Mouse (Mus musculus) MEL (cell line): Measurements from ENCODE around the gene Gm4922.

Source experiments
- CTCF ChIP-seq, 3 experiments: IDR thresholded peaks in 2 of 3; conservative IDR thresholded peaks in 1 of 3; 2 replicates each; pipeline ENCODE4 v1.5.1; 2011 to 2012; ENCODE audit warnings: low read length in 3 of 3, low read depth in 2 of 3, mild to moderate bottlenecking in 2 of 3, improper control_type of control experiment in 1 of 3, inconsistent platforms in 1 of 3, mixed read lengths in 1 of 3, moderate library complexity in 1 of 3; ENCODE audit not compliant: control insufficient read depth in 1 of 3, insufficient read depth in 1 of 3, poor library complexity in 1 of 3, severe bottlenecking in 1 of 3
- MEF2A ChIP-seq: IDR thresholded peaks from 2 replicates; pipeline ENCODE4 v1.6.1; 2014; ENCODE audit warnings: low read depth, mild to moderate bottlenecking, inconsistent platforms, low read length, improper control_type of control experiment; ENCODE audit not compliant: poor library complexity, insufficient replicate concordance, severe bottlenecking; ENCODE audit errors: extremely low read depth
- MYB ChIP-seq: IDR thresholded peaks from 2 replicates; pipeline ENCODE4 v1.6.1; 2011; ENCODE audit warnings: mild to moderate bottlenecking, low read depth, low read length, improper control_type of control experiment
- NRF1 ChIP-seq: IDR thresholded peaks from 2 replicates; pipeline ENCODE4 v1.6.1; 2014; ENCODE audit warnings: low read depth, mild to moderate bottlenecking, inconsistent platforms, low read length, improper control_type of control experiment, moderate library complexity; ENCODE audit not compliant: poor library complexity, insufficient read depth, severe bottlenecking
- POLR2A ChIP-seq, 2 experiments: IDR thresholded peaks; 2 replicates each; pipeline ENCODE4 v1.6.1; 2011 to 2012; ENCODE audit warnings: low read length in 2 of 2, mild to moderate bottlenecking in 2 of 2, control low read depth in 1 of 2, improper control_type of control experiment in 1 of 2, low read depth in 1 of 2, moderate library complexity in 1 of 2; ENCODE audit not compliant: control insufficient read depth in 1 of 2, insufficient read depth in 1 of 2, poor library complexity in 1 of 2
- RAD21 ChIP-seq: IDR thresholded peaks from 2 replicates; pipeline ENCODE4 v1.6.1; 2011; ENCODE audit warnings: mild to moderate bottlenecking, low read depth, low read length, improper control_type of control experiment
- SMC3 ChIP-seq: IDR thresholded peaks from 2 replicates; pipeline ENCODE4 v1.6.1; 2011; ENCODE audit warnings: low read depth, low read length, improper control_type of control experiment
- TCF12 ChIP-seq: IDR thresholded peaks from 2 replicates; pipeline ENCODE4 v1.6.1; 2014; ENCODE audit warnings: low read depth, mild to moderate bottlenecking, inconsistent platforms, low read length, improper control_type of control experiment, moderate library complexity
- ZNF384 ChIP-seq: IDR thresholded peaks from 2 replicates; pipeline ENCODE4 v1.6.1; 2012; ENCODE audit warnings: low read depth, mild to moderate bottlenecking, inconsistent platforms, low read length, improper control_type of control experiment

DNA sequence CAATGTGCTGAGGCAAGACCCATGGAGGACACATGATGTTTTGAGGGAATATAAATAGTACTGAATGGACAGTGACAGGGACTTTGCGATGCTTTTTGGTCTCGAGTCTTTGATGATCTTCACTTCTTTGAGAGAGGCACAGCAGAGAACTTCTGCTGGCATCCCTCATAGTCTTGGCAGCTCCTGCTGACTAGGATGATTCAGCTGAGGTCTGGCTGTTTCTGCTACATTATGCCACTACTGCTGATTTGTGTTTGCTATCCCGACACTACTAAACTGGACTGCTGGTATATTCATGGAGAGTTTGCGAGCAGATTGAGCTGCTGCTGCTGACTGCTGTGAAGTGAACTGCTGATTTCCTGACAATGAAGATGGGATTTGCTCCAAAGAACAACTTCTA, 3.5 kb upstream of the Gm4922 start:
- TF ChIP-seq MYB (no peak), MEF2A (no peak), CTCF (IDR thresholded peaks at IDR 0.05 in 2 of 3, conservative IDR thresholded peaks at IDR 0.05 in 1 of 3; ENCODE audit: control insufficient read depth in 1 of 3, insufficient read depth in 1 of 3, low read depth in 2 of 3, low read length in 3 of 3, poor library complexity in 1 of 3, severe bottlenecking in 1 of 3) (no peak), ZNF384 (no peak), NRF1 (no peak), TCF12 (no peak), RAD21 (no peak), SMC3 (no peak), POLR2A (IDR thresholded peaks at IDR 0.05; ENCODE audit: control insufficient read depth in 1 of 2, insufficient read depth in 1 of 2, low read depth in 1 of 2, low read length in 2 of 2, poor library complexity in 1 of 2) (no peak)
